ENCODE assay signal across 11 mouse cellular contexts in genomic region chr5:117675840-117676239, GRCm38 (mm10).
"Had no signal": no experiment of that assay in that cellular context is flagged by ENCODE, and none has a peak within 500 bp of the region (broad histone marks: within the 10 kb centered on the region; RNA-seq: fewer than 3 reads in every experiment).

No protein-coding gene starts in this region.

- H3K4me3 ChIP-seq: kidney, embryonic 15.5 days; limb, embryonic 13.5 days; neural tube, embryonic 15.5 days had no signal

- H3K27me3 ChIP-seq: kidney, embryonic 15.5 days; limb, embryonic 13.5 days; neural tube, embryonic 15.5 days had no signal

- H3K4me2 ChIP-seq: kidney, embryonic 15.5 days; limb, embryonic 13.5 days; neural tube, embryonic 15.5 days had no signal

- H3K27ac ChIP-seq: kidney, embryonic 15.5 days; limb, embryonic 13.5 days; liver, embryonic 14.5 days; neural tube, embryonic 15.5 days had no signal

- H3K36me3 ChIP-seq: kidney, embryonic 15.5 days; limb, embryonic 13.5 days; neural tube, embryonic 15.5 days had no signal

- DNase-seq: kidney, postnatal 14 days; left cerebral cortex, postnatal 4 days; lung, adult 18-20 months; right cerebral cortex, adult 18-20 months; right cerebral cortex, postnatal 25 days; thymus, postnatal 36 days had no signal

- ATAC-seq: midbrain, embryonic 16.5 days had no signal

- H3K9ac ChIP-seq: kidney, embryonic 15.5 days; limb, embryonic 13.5 days; liver, embryonic 14.5 days; neural tube, embryonic 15.5 days had no signal

- H3K9me3 ChIP-seq: kidney, embryonic 15.5 days; limb, embryonic 13.5 days; neural tube, embryonic 15.5 days had no signal
